Mouse (Mus musculus): ENCODE results near the gene Rab3c.

The Rab3c gene

DNA sequence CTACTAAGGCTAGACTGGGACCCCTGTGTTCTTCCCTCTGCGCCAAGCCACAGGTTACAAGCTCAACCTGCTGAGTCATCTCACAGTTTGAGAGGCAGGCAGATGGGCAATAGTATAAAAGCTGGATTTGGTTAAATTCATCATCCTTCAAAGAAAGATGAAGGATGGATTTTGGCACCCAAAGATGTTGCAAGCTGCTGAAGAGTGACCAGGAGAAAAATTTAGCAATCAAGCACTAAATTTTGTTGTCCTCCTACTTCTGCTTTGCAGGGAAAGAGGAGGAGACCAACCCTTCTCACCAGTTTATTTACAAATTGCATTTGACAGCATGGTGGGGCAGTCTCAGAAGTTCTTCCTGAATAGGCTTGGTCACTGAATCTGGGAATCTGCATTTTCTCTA is 90.8 kb downstream of the Rab3c start:
- in situ Hi-C loops (cut with MboI, MseI), result no loop called here

DNA sequence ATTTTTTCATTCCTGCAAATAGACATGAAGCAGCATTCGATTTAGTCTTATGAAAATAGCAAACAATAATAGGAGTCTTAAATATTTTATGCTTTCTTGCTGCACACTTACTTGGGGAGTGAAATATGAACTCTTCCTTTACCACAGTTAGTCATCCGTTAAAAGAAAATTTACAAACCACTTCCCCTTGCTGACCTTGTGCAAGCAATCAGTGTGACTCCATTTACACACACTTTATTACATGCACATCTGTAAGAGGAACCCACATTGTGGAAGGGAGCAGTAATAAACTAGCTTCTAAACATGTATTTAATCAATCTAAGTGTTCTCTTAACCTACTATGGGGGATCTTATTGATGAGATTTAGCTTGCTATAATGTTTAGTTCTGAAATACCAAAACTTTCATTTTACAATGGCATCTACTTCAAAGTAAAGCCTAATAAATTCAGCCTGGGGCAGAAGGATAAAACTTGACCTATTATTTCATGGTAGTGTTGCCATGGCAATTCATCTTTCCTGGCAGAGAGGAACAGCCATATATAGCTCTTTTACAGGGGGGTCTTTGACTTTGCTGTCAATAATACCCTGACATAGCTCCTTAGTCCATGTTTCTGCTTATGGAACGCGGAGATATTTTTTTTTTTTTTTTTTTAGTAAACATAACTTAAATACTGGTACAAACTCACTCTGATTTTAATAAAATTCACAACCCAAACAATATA is 95.7 kb downstream of the Rab3c start:
- in situ Hi-C loops (cut with MboI, MseI), result no loop called here

DNA sequence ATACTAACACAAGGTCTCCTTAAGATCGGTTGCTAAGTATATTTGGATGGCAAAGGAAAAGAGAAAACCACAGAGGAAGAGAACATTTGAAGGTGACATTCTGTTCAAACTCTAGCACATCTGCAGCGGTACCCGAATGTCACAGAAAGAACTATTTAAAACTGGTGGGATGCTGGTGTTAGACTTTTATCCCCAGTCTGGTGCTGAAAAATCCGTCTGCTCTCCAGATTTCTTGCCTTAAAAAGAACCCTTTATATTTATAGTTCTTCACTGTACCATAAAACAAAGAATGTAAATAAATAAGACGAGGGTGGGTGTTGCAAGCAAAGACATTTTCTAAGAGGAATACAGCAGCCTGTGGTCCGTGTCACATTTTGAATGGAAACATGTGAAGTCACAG is 105.1 kb downstream of the Rab3c start:
- in situ Hi-C loops (cut with MboI, MseI), result no loop called here

DNA sequence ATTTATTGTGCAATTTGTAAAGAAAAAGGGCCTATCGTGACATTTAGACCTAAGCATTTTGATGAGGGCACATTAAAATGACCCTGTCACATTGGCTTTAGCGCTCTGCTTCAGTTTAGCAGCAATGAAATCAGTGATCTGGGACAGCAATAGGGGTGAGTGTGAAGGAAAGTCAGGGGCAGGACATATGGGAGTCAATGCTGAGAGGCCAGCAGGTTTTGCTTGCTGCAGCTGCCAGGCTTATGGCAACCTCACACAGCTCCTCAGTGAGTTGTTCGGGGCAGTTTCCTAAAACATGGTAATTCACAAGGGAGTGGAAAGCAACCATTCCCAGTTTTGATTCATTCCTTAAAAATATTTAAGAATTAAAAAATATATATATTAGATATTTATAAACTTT is 111.1 kb downstream of the Rab3c start:
- in situ Hi-C loops (cut with MboI, MseI), result no loop called here

DNA sequence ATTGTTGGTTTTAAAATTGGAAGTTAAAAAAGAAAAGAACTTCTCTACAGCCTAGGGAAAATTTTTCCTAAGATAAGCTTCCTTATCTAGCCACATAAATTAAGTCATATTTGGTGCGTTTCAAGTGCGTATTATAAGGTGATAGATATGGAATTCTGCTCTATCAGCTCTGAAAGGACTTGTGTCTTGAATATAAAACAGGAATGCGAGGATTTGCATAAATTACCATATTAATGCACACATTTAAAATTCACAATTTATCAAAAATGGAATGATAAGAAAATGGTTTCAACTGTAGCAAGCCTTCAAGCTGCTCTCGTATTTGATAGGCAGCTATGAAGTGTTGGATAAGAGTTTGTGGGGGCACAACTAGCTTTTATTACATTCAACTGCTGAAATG is 111.6 kb downstream of the Rab3c start:
- in situ Hi-C loops (cut with MboI, MseI), result no loop called here

DNA sequence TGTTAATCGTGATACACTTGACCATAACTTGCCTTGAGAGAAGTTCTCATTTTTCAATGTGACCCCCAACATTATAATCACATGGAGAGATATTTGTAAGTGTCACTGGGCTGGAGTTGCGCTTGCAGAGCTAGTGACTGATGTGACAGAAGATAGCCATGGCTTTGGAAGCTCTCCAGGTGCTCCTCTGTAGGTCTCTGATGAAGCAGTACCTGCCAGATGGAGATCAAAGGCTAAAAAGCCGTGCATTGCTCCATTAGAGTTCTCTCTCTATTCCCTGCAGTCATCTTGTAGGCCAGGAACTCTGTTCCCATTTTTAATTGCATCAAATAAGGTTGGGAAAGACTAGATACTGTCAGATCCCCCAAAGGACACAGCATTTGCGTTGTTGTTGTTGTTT is 112.2 kb downstream of the Rab3c start:
- in situ Hi-C loops (cut with MboI, MseI), result no loop called here

DNA sequence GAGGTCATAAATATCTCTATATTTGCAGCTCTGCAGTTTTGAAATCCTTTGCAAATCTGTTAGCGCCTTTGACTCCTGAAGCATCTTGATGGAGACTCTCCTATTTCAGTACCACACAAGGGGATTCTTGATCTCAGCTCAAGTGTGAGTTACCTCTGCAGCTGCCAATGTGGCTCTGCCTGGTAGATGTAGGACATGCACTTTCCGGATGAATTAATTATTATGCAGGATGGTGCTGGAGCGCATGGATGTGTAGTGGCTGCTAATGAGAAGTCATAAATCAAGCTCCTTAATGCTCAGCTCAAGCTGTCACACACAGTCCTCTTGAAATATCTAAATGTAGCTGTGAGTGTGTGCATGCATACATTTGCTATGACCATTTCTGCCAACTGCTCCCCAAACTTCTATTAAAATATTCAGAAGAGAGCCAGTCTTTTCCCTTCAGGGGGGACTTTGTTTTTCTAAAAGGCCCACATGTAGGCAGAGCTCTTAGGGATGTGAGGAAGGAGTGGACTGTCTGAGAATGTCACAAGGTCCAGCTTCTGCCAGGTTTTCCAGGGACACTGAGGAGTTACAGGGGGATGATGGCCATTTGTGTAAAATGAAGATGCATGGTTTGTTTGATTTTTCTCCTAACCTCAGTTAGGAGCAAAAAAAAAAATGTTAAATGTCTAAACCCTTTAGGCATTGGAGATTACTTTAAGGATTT is 114.0 kb downstream of the Rab3c start:
- in situ Hi-C loops (cut with MboI, MseI), result no loop called here

DNA sequence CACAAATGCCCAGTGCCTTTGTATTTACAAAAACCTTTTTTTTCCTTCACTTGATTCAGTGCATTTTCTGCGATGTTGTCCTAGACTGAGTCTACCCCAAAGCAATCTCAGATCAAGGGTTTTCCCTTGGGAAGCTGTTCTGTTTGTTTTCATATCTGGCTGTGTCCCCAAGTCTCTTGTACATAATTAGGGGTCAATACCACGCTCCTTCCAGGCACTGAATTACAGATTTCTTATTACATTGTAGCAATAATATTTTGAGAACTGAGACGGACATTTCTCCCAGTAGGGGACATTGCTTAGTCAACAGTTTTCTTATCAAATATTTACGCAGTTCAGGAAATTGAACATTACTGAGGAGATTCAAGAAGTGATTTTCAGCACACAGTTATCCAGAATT is 120.8 kb downstream of the Rab3c start:
- in situ Hi-C loops (cut with MboI, MseI), result no loop called here

DNA sequence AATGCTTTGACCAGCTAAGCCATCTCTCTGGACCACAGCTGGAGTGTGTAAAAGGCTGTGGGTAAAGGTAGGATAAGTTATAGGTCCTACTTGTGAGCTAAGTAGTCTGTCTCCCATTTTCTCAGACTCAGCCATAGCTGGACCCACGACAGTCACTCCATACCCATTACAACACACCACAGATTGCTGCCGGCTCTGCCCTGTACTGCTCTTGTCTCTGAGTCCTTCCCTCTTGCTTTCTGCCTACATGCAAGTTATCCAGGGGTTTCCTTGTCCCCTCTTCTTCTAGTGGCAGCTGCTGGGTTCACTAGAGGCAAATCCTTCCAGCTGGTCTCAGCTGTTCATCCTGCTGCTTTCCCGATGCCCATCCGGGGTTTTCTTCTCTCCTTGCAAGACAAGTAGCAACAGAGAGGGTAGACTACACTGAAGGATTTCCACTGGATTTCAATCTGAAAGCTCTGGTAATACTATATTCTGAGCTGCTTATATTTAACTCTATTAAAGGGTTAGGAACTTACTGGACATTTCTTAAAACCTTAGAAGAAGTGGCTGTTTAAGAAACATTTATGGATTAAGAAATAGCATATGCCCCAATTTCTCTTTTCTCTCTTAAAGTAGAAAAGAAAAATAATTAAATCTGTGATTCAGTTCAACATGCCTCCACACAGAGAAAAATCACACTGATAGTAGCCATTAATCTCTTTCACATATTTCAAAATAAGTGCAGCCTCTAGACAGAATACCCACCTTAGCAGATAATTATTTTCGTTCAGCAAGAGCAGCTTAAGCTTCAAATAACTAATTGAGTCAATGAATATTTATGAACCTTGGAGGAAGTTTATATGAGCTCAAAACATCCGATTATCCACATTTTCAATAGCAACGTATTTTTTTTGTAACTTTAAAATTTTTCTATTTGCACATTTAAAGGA is 121.9 kb downstream of the Rab3c start:
- in situ Hi-C loops (cut with MboI, MseI), result no loop called here

DNA sequence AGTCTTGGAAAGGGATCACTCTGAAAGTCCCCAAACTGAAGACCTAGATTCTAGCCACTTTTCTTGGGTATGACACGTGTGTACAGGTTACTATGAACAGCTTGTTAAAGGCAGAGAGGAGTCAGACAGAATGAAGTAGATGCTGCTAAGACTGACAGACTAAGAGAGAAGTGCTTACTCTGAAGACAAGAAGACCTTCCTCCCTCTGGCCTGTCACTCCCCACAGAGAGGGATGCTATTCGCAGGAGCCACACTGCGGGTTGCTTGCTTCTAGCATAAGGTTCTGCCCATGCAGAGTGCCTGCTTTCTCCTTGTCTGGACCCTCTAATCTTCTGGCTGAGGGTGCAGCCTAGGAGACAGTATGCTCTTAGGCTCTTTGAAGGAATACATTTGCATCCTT is 135.3 kb downstream of the Rab3c start:
- in situ Hi-C loops (cut with MboI, MseI), result no loop called here

DNA sequence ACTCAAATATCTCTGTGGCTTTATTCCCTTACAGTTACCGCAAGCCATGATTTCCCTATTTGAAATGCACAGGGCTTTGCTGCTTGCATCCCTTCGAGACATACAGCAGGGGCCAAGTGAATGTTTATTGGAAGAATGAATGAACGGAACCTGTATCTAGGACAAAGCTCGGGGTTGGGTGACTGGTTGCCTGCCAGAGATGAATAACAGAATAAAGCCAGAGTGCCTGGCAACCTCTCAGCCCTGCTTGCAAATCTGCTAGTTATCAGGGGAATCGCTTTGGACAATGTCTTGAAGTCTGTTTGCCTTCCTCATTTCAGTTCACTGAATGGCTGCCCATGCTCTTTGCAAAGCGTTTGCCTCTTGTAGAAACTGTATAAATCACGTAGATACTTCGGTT is 135.8 kb downstream of the Rab3c start:
- in situ Hi-C loops (cut with MboI, MseI), result no loop called here

DNA sequence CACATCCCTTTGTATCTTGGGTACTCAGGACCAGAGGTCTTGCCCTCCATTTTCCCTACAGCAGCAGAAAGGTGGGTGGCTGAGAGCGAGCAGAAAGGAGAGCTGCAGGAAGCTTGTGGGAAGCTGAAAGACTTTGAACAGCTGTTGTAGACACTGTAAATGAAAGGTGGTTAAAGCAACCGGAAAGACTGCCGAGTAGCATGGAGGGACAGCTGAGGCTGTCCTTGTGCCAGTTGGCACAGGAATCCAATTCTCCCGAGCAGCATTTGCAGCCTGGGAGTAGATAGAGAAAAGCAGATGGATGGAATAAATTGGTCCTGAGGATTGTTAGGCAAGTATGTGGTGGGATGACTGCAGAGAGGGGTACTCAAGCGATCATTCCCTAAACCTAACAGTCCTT is 141.5 kb downstream of the Rab3c start:
- in situ Hi-C loops (cut with MboI, MseI), result loop anchor here (10.0 kb wide), 1 partner anchor 395 kb away; no protein-coding TSS in a partner anchor

DNA sequence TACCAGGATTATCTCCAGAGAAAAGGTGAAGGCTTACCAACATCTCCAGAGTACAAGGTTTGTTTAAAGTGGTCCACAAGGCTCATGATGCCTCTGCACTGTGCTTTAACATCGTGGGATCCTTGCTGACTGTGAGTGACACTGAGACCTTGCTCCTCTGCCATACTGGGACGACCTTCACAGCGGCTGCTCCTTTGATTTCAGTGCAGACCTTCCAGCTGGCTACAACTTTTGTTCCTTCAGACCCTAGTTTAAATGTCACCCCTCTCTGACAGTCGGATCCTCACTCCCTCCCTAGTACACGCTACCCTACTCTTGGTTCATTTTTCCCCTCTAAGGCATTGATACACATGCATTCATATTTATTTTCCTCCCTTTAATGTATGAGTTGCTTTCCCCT is 142.2 kb downstream of the Rab3c start:
- in situ Hi-C loops (cut with MboI, MseI), result loop anchor here (10.0 kb wide), 1 partner anchor 394 kb away; no protein-coding TSS in a partner anchor

DNA sequence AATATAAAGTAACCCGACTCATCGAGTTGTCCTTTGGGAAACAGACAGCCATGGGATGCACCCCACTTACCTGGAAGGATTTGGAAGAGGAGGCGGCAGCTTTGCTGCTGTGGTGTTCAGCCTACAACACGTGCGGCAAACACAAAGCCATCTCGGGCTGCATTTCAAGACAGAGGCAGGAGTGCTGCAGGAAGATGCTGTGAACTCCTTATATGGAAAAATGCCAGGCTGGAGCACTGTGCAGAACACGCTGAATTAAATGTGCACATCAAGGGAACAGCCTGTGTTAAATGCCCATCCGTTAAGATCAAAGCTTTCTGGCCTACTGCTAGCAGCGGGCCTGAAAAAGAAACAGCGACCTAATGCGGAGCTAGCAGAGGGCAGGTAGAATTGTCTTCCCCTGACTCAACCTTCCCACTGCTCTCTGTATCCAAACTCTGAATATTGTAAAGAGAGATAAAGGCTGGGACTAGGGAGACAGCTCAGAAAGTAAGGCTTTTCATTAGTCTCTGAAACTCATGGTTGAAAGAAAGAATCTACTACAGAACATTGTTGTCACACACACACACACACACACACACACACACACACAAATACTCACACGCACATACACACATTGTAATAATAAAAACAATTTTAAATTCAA is 153.1 kb downstream of the Rab3c start:
- in situ Hi-C loops (cut with MboI, MseI), result no loop called here

DNA sequence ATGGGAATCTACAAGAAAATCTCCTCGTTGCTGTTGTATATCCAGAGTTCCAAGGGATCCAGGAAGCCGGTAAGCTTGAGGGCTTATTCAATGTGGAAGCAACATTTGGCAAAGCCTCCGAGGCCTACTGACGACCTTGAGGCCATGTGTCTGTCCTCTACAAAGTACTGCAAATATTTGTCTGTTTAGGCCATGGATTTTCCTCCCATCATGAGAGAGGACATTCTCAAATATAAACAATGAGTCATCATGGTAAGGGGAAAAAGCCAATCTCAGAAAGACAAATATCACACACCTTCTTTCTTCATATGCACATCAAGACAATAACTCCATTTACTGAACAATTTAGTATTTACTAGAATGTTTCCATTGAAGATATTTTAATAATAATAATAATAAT is 158.0 kb downstream of the Rab3c start:
- in situ Hi-C loops (cut with MboI, MseI), result no loop called here

DNA sequence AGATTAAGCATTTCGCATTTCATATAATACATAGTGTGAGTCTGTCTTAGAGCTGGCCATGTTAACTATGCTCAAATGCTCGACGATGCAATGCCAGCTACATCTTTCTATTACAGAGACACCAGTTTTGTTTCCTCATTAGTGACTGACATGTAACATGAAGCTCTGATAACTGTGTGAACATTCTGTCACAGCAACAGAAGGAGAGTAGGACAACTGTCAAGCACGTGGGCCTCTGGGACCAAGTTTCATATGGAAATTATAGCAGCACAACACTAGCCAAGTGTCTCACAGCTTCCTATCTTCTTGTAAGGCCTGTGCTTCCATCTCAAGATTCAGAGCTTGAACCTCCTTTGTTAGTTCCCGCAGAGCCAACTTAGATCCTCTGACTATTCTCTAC is 163.9 kb downstream of the Rab3c start:
- in situ Hi-C loops (cut with MboI, MseI), result no loop called here

DNA sequence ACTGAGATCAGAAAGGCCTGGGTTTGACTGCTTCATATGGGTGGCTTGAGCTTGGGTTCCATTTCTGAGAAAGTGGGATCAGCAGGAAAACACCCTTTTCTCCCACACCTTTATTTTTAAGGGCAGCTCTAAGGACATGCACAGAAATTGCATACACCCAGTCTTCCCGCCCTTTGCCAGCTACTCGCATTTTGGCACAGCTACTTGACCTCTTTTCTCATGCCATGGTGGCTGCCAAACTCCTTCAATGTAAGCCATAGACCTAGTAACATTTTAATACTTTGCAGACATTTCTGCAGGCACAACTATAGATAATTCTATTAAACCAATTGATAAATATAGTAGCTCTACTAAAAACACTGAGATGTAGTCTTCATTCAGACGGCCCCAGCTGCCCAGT is 164.5 kb downstream of the Rab3c start:
- in situ Hi-C loops (cut with MboI, MseI), result no loop called here

DNA sequence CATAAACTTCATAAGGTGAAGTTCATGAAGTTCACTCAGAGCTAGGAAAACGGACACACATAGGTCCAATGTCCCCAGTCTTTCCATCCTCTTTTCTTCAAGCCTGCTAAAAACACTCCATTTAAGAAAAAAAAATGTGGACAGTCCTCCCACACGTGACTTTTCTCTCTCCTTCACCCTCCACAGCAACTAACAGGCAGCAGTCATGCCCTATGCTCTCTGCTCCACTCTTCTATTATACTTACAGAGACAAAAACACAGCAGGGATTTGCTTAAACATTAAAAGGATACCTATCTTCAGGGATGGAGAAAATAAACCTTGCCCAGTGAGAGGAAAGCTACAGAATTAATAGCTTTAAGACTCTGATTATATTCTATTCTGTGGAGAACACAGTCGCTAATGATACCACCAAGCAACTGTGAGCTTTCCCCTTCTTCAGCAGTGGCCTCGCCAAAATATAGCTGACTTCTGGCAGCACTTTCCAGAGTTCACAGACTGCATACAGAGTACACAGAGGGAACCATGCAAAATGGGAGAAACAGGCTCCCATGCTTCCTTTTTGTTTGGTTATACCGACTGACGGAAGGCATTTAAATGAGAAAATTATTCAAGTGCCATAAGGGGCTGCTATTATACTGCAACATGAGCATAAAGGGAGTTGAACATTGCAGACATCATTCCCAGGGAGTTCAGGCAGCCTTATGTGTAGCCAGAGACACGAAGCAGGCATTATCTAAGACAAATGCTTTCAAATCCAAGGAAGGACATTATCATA is 165.7 kb downstream of the Rab3c start:
- in situ Hi-C loops (cut with MboI, MseI), result no loop called here

DNA sequence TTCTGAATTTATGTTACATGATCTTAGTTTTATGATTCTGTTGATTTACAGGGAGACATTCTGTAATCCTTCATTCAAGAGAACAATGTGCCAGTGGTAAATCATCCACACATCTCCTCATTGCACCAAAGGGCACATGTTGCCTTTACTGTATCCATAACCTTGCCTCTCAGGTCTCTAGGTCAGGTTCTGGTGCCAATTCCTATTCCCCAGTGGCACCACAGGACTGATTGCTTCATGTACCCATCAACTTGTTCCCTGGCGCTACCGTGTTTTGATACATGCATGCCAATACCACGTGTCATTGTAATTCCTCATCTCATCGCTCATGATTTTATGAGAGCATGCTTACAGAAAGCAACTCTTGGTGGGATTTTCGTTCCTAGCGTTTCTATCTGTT is 167.1 kb downstream of the Rab3c start:
- in situ Hi-C loops (cut with MboI, MseI), result no loop called here

DNA sequence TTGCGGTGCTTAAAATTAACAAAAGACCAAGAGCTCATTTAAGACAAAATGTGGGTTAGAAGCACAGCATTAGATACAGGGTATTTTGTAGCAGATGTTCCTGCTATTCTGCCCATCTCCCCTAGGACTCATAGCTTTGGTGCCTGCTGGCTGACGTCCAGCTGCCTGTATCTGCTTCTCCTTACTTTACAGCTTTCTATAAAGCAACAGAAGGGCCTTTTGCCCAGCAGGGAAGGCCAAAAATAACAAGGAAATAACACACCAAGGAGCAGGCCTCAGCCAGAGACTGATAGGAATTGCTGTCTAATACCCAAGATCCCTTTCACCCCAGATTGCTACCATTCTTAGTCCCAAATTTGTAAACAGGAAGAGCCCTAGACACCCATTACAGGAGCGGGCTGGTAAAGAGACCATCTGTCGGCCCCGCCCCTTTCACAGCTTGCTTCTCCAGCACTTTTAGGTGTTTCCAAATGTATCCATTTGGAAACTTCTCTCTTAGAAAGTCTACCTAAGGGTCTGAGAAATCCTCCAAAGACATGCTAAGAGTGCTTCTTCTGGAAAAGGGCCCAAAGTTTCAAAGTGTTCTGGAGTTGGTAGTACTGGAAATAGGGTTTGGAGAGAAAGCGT is 183.3 kb downstream of the Rab3c start:
- in situ Hi-C loops (cut with MboI, MseI), result no loop called here

DNA sequence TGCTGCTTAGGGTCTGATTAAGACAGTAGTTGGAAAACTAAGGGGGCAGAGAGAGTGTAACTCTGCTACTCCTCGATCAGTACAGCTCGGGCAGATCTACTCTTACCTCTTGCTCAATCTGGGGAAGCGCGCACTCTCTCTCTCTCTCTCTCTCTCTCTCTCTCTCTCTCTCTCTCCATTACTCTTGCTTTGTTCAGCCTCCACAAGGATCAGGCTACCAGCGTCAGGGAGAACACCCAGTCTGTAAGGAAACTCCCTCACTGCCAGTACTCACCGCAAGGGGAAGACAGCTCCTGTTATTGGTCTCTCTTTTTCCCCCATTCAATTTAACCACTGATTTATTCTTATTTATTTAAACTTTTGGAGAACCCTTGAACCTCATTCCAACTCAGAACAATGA is 185.8 kb downstream of the Rab3c start:
- in situ Hi-C loops (cut with MboI, MseI), result no loop called here

Measured in regulatory T cell (primary cell).